Mouse (Mus musculus) MEL (cell line): Measurements from ENCODE around the gene Sez6l.

Experiments
- CTCF ChIP-seq, 3 experiments: IDR thresholded peaks in 2 of 3; conservative IDR thresholded peaks in 1 of 3; 2 replicates each; pipeline ENCODE4 v1.5.1; 2011 to 2012; ENCODE audit warnings: low read length in 3 of 3, low read depth in 2 of 3, mild to moderate bottlenecking in 2 of 3, improper control_type of control experiment in 1 of 3, inconsistent platforms in 1 of 3, mixed read lengths in 1 of 3, moderate library complexity in 1 of 3; ENCODE audit not compliant: control insufficient read depth in 1 of 3, insufficient read depth in 1 of 3, poor library complexity in 1 of 3, severe bottlenecking in 1 of 3
- POLR2AphosphoS2 ChIP-seq: IDR thresholded peaks from 2 replicates; pipeline ENCODE4 v1.6.1; 2011; ENCODE audit warnings: low read length, improper control_type of control experiment
- USF2 ChIP-seq, 2 experiments: IDR thresholded peaks; 2 replicates each; pipeline ENCODE4 v1.6.1; 2011 to 2012; ENCODE audit warnings: improper control_type of control experiment in 2 of 2, low read length in 2 of 2, borderline replicate concordance in 1 of 2, inconsistent platforms in 1 of 2, low read depth in 1 of 2, mild to moderate bottlenecking in 1 of 2; ENCODE audit not compliant: insufficient read depth in 1 of 2
- ZNF384 ChIP-seq: IDR thresholded peaks from 2 replicates; pipeline ENCODE4 v1.6.1; 2012; ENCODE audit warnings: low read depth, mild to moderate bottlenecking, inconsistent platforms, low read length, improper control_type of control experiment

GRCm38 (mm10) chr5:112486415-112486814 is 90.6 kb downstream of the Sez6l start:
- TF ChIP-seq CTCF (IDR thresholded peaks at IDR 0.05 in 2 of 3, conservative IDR thresholded peaks at IDR 0.05 in 1 of 3; ENCODE audit: control insufficient read depth in 1 of 3, insufficient read depth in 1 of 3, low read depth in 2 of 3, low read length in 3 of 3, poor library complexity in 1 of 3, severe bottlenecking in 1 of 3) = no peak
- no peak for TF ChIP-seq POLR2AphosphoS2
- TF ChIP-seq ZNF384 = no peak
- no peak for TF ChIP-seq USF2 (IDR thresholded peaks at IDR 0.05; ENCODE audit: borderline replicate concordance in 1 of 2, insufficient read depth in 1 of 2, low read depth in 1 of 2, low read length in 2 of 2)
